Mouse (Mus musculus) erythroblast, embryonic 14.5 days (primary cell): Measurements from ENCODE around the gene St3gal5. TPM values are rescaled to one million over a fixed set of nuclear protein-coding genes. Genes with fewer than 3 reads are reported as not detected.

ENCODE experiments used
- H3K27me3 ChIP-seq: 2 replicates; pipeline ENCODE4 v1.6.1; 2012; ENCODE audit warnings: inconsistent platforms; ENCODE audit not compliant: control insufficient read depth
- H3K36me3 ChIP-seq: 2 replicates; pipeline ENCODE4 v1.6.1; 2012; ENCODE audit warnings: mild to moderate bottlenecking, inconsistent platforms; ENCODE audit not compliant: control insufficient read depth
- H3K4me1 ChIP-seq: 2 replicates; pipeline ENCODE4 v1.6.1; 2012; ENCODE audit warnings: inconsistent platforms; ENCODE audit not compliant: control insufficient read depth
- H3K4me3 ChIP-seq: replicated peaks from 2 replicates; pipeline ENCODE3; 2012; ENCODE audit warnings: moderate library complexity, mild to moderate bottlenecking, inconsistent platforms
- H3K9me3 ChIP-seq: 2 replicates; pipeline ENCODE4 v1.6.1; 2012; ENCODE audit warnings: low read length, inconsistent platforms, mixed read lengths; ENCODE audit not compliant: control insufficient read depth
- GATA1 ChIP-seq: IDR thresholded peaks from 2 replicates; pipeline ENCODE4 v1.6.1; 2012; ENCODE audit warnings: low read length, inconsistent platforms, mixed read lengths
- TAL1 ChIP-seq: IDR thresholded peaks from 3 replicates; pipeline ENCODE4 v1.6.1; 2012; ENCODE audit warnings: low read length, inconsistent platforms, mixed read lengths
- polyA plus RNA-seq: library from polyadenylated mRNA; stranded (reverse); fragments of >175 nt; gene quantifications from 2 replicates; pipeline ENCODE4 v1.2.3, GENCODE M21; 2012

Gene St3gal5
- polyA plus RNA-seq, 1 experiment, result 56.9 TPM

GRCm38 (mm10) chr6:72119870-72120269, 22.5 kb downstream of the St3gal5 start:
- TF ChIP-seq TAL1 (no peak), GATA1 (no peak)
- Histone ChIP-seq H3K36me3 (peaks cover 96% of the 10 kb centered on the region), H3K9me3 (no peaks in the 10 kb centered on the region), H3K27me3 (no peaks in the 10 kb centered on the region), H3K4me1 (peaks cover 69% of the 10 kb centered on the region), H3K4me3 (no peak overlapping the region)

DNA sequence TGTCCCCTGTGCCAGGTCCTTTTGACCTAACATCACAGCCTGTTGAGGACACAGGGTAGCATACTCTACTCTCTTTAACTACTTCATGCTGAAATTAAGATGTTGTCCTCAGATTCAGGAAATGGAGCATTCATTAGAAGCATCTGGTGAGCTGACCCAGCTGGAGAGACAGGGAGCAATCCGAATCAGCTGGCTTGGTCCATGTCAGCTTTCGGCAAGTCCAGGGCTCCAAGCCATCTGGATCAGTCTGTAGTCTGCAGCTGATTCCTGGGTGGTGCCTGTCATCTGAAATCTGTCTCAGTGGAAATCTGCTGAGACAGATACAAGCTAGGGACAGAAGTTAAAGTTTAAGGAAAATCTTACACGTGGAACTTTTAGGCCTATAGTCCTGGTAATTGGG, 23.9 kb downstream of the St3gal5 start:
- no peaks in the 10 kb centered on the region for H3K9me3 ChIP-seq
- H3K27me3 ChIP-seq, result no peaks in the 10 kb centered on the region
- H3K4me3 ChIP-seq, result no peak overlapping the region
- TF ChIP-seq GATA1, result no peak
- TF ChIP-seq TAL1, result no peak
- peaks cover 62% of the 10 kb centered on the region for H3K4me1 ChIP-seq
- H3K36me3 ChIP-seq, result peaks cover 96% of the 10 kb centered on the region

GRCm38 (mm10) chr6:72122515-72122914, 25.1 kb downstream of the St3gal5 start:
- Histone ChIP-seq H3K27me3 (no peaks in the 10 kb centered on the region), H3K9me3 (no peaks in the 10 kb centered on the region), H3K4me3 (no peak overlapping the region), H3K36me3 (peaks cover 94% of the 10 kb centered on the region), H3K4me1 (peaks cover 50% of the 10 kb centered on the region)
- no peak for TF ChIP-seq TAL1
- TF ChIP-seq GATA1, result no peak

DNA sequence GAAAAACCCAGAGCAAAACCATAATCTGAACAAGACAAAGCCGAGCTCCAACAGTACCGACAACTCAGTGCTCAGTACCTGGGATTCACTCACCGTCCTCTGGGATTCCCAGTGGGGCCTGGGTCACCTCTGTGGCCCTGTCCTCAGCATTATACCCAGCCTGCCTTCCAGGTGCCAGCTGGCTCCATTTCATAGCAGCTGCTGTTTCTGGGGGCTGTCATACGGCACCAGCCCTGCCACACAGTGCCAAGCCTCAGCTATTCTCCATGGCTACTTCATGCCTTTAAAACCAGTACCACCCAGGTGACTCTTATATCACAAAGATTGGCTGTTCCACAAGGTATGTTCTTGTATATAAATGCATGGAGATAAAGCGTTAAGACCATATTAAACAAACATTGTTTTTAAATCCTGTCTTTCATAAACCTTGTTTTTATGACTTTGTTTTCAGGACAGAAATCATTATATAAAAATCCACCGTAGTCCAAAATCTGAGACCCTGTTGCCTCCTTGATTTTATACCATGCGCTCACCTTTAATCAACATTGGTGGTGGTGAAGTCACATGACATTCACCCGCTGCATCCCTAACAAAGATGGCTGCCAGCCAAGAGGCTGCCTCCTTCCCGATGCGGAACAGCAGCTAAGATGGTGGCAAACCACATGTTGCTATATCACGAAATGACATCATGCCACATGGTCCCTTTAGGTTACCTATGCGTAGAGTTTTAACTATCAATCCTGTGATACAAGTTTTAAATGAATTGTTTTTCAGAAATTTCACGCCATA, 27.1 kb downstream of the St3gal5 start:
- Histone ChIP-seq H3K27me3 (no peaks in the 10 kb centered on the region), H3K36me3 (peaks cover 94% of the 10 kb centered on the region), H3K4me3 (no peak overlapping the region), H3K9me3 (no peaks in the 10 kb centered on the region), H3K4me1 (peaks cover 42% of the 10 kb centered on the region)
- TF ChIP-seq TAL1 (no peak), GATA1 (no peak)

DNA sequence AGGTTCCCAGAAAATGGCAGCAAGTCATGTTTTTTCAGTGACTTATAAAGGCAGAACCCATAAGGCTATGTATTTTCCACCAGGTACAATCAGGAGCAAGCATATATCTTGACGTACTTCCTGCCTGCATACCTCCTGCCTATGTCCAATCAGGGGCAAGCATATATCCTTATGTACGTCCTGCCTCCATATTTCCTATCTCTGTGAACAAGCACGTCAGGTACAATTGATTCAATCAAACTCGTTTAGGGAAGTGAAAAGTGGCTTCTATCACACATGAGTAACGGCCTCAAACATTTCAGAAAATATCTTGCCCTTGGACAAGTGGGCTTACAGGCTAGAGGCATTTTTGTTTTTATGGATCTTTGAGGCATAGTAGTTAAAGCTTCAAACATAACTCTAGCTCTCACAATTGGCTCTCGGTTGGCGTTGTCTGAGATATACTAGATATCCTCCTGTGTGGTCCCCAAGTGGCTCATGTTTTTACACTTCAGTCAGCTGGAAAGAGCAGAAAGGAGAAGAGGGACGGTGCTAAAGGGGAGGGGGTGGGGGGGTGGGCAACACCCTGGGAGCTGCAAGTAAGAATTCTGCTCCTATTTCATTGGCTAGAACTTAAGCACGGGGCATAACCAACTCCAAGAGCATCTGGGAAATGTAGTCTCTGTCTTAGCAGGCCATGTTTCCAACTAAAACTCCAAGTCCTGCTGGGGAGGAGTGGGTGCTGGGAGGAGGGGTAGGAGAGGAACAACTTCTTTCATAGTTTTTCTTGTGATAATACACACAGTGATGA, 28.9 kb downstream of the St3gal5 start:
- TF ChIP-seq GATA1, result no peak
- TF ChIP-seq TAL1, result no peak
- Histone ChIP-seq H3K36me3 (peaks cover 94% of the 10 kb centered on the region), H3K27me3 (no peaks in the 10 kb centered on the region), H3K4me3 (no peak overlapping the region), H3K9me3 (no peaks in the 10 kb centered on the region), H3K4me1 (peaks cover 30% of the 10 kb centered on the region)

- Histone ChIP-seq H3K4me1 (peaks cover 48% of the 10 kb centered on the region), H3K4me3 (no peak overlapping the region), H3K27me3 (no peaks in the 10 kb centered on the region), H3K9me3 (no peaks in the 10 kb centered on the region), H3K36me3 (peaks cover 98% of the 10 kb centered on the region)
- TF ChIP-seq TAL1 (no peak), GATA1 (no peak)
Observed at GRCm38 (mm10) chr6:72130056-72130455, 32.7 kb downstream of the St3gal5 start.

GRCm38 (mm10) chr6:72132671-72133214, 35.4 kb downstream of the St3gal5 start:
- no peaks in the 10 kb centered on the region for H3K9me3 ChIP-seq
- H3K4me1 ChIP-seq, result peaks cover 65% of the 10 kb centered on the region
- no peak overlapping the region for H3K4me3 ChIP-seq
- TF ChIP-seq GATA1, result no peak
- no peak for TF ChIP-seq TAL1
- H3K27me3 ChIP-seq, result no peaks in the 10 kb centered on the region
- peaks cover 99% of the 10 kb centered on the region for H3K36me3 ChIP-seq

DNA sequence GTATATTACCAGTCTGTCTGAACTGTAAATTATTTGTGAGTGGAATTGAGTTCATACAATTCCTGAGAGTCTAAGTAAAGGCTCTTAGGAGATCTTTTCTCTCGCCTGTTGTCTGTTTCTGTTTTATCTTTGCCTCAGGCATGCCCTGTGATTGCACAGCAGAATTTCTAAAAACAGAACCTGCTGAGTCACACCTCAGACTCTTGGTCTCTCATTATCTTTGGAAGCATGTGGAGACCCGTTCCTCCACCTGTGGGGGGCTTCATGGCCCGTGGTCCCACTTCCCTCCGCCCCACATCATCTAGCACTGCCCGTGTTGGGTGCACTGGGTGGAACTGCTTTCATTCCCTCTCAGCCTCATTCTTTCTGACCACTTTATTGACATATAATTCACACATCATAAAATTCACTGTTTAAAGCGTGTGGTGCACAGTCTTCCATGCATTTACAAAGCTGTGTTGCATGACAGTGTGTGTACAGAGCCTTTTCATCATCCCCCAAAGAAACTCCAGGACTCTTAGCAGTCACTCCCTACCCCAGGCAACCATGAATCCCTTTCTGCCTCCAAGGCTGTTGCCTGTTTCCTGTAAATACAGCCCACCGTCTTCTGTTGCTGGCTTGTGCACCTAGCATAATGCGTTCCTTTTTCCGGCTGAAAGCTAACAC, 37.6 kb downstream of the St3gal5 start:
- Histone ChIP-seq H3K4me1 (peaks cover 67% of the 10 kb centered on the region), H3K36me3 (peaks cover 83% of the 10 kb centered on the region)

GRCm38 (mm10) chr6:72136016-72136415, 38.6 kb downstream of the St3gal5 start:
- H3K4me1 ChIP-seq, result peaks cover 70% of the 10 kb centered on the region
- TF ChIP-seq GATA1 (no peak), TAL1 (no peak)
- no peaks in the 10 kb centered on the region for H3K27me3 ChIP-seq
- peaks cover 83% of the 10 kb centered on the region for H3K36me3 ChIP-seq
- no peak overlapping the region for H3K4me3 ChIP-seq
- H3K9me3 ChIP-seq, result no peaks in the 10 kb centered on the region

More for the DNA sequence above, 37.6 kb downstream of the St3gal5 start:
- TF ChIP-seq TAL1 (peak; percentile 30; the same call in 1 of the 3 replicates), GATA1 (peak; percentile 53; the same call in 1 of the 2 replicates)
- H3K4me3 ChIP-seq, result peak overlapping the region; percentile 25
- no peaks in the 10 kb centered on the region for H3K9me3 ChIP-seq
- H3K27me3 ChIP-seq, result no peaks in the 10 kb centered on the region
